Mouse (Mus musculus) forebrain, embryonic 15.5 days (tissue): ENCODE data around the gene Dcun1d4. TPM values are rescaled to one million over a fixed set of nuclear protein-coding genes. Genes with fewer than 3 reads are reported as not detected.

Experiments
- polyA plus RNA-seq: library from polyadenylated mRNA; unstranded; fragments of >200 nt; fragmentation: Nextera tagmentation; extraction: Ambion mirVana; gene quantifications from 2 replicates; pipeline ENCODE4 v1.2.1, GENCODE M21; 2015

Dcun1d4 gene
- polyA plus RNA-seq, 1 experiment from 2014 or later, result 45.3 TPM

Other genes starting within 250 kb of the Dcun1d4 start
- 48.3 and 51.5 TPM in 2 replicates for gene Fryl, start 224.4 kb upstream of the Dcun1d4 start, polyA plus RNA-seq
- 267 and 268 TPM in 2 replicates for gene Ociad1, start 188.2 kb upstream of the Dcun1d4 start, polyA plus RNA-seq
- 21.1 and 22.2 TPM in 2 replicates for gene Ociad2, start 140.0 kb upstream of the Dcun1d4 start, polyA plus RNA-seq
- 0.06 and 0.08 TPM in 2 replicates for gene Cwh43, start 74.9 kb upstream of the Dcun1d4 start, polyA plus RNA-seq
- not detected in 2 replicates for gene Lrrc66, start 151.5 kb downstream of the Dcun1d4 start, polyA plus RNA-seq
- gene Sgcb, start 166.8 kb downstream of the Dcun1d4 start, polyA plus RNA-seq, result 25.3 and 25.4 TPM in 2 replicates
- gene Spata18, start 170.4 kb downstream of the Dcun1d4 start, polyA plus RNA-seq, result 0.17 and 0.78 TPM in 2 replicates